Mouse (Mus musculus): ENCODE results near the gene Slk. TPM values are rescaled to one million over a fixed set of nuclear protein-coding genes. Genes with fewer than 3 reads are reported as not detected.

Gene Slk
- total and polyA plus RNA-seq, 3 experiments, result 20.0 to 128 (median 112) TPM

- H3K27me3 ChIP-seq (ENCODE audit: insufficient read depth, low read length), result peaks cover 13% of the 10 kb centered on the region
- no peak for TF ChIP-seq TAL1 (conservative IDR thresholded peaks at IDR 0.05; ENCODE audit: low read depth, low read length)
- peaks cover 2% of the 10 kb centered on the region; the same call in 1 of the 2 replicates for H3K9me3 ChIP-seq (replicated peaks)
- H3K36me3 ChIP-seq (replicated peaks), result no peaks in the 10 kb centered on the region
- peaks cover 2% of the 10 kb centered on the region; the same call in 1 of the 2 replicates for H3K4me1 ChIP-seq (ENCODE audit: insufficient read depth, low read depth, low read length)
- DNase-seq (ENCODE audit: low spot score), result no peak
- no peak for ATAC-seq (ENCODE audit: extremely low read depth, insufficient number of reproducible peaks, low FRiP score, poor library complexity, severe bottlenecking)
- H3K4me3 ChIP-seq (ENCODE audit: low read depth, low read length), result no peak overlapping the region
Observed at GRCm38 (mm10) chr19:47549174-47549573, 30.3 kb upstream of the Slk start.

GRCm38 (mm10) chr19:47549584-47549983 is 29.9 kb upstream of the Slk start:
- no peak for TF ChIP-seq TAL1 (conservative IDR thresholded peaks at IDR 0.05; ENCODE audit: low read depth, low read length)
- TF ChIP-seq GATA1 (IDR thresholded peaks at IDR 0.05; ENCODE audit: borderline replicate concordance, low read length), result no peak
- no peak for TF ChIP-seq POLR2AphosphoS5 (IDR thresholded peaks at IDR 0.05; ENCODE audit: insufficient replicate concordance, low read depth, low read length)
- no peak for TF ChIP-seq CTCF (IDR thresholded peaks at IDR 0.05; ENCODE audit: low read depth, low read length)
- TF ChIP-seq GATA2 (IDR thresholded peaks at IDR 0.05; ENCODE audit: borderline replicate concordance, low read depth, low read length), result no peak
- no peak for ATAC-seq (ENCODE audit: extremely low read depth, insufficient number of reproducible peaks, low FRiP score, poor library complexity, severe bottlenecking)

DNA sequence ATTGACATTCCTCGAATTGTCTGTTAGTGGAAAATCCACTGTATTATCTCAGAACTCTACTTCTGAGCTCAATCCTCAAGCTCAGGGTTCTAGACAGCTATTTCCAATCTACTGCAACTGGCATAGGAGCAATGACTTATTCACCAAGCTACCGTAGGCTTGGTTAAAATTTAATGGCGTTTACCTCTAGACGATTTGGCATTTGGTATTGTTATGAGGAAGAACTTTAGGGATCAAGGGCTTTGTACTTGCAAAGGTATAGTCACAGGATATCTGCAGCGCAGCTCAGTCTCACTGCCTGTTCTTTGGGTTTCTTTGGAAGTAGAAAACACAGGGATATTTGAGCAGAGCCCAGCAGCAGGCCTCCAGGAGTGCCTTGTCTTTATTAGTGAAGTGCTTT is 20.3 kb upstream of the Slk start:
- TF ChIP-seq TAL1 (conservative IDR thresholded peaks at IDR 0.05; ENCODE audit: low read depth, low read length) (no peak), GATA1 (IDR thresholded peaks at IDR 0.05; ENCODE audit: borderline replicate concordance, low read length) (no peak), CTCF (IDR thresholded peaks at IDR 0.05; ENCODE audit: low read depth, low read length) (no peak), POLR2AphosphoS5 (IDR thresholded peaks at IDR 0.05; ENCODE audit: insufficient replicate concordance, low read depth, low read length) (no peak), GATA2 (IDR thresholded peaks at IDR 0.05; ENCODE audit: borderline replicate concordance, low read depth, low read length) (no peak)
- Histone ChIP-seq H3K36me3 (replicated peaks) (no peaks in the 10 kb centered on the region), H3K4me1 (ENCODE audit: insufficient read depth, low read depth, low read length) (peaks cover 4% of the 10 kb centered on the region; the same call in 1 of the 2 replicates), H3K4me3 (ENCODE audit: low read depth, low read length) (no peak overlapping the region), H3K9me3 (replicated peaks) (peaks cover 2% of the 10 kb centered on the region; the same call in 1 of the 2 replicates), H3K27me3 (ENCODE audit: insufficient read depth, low read length) (peaks cover 9% of the 10 kb centered on the region; the same call in 1 of the 2 replicates)
- no peak for DNase-seq (ENCODE audit: low spot score)
- no peak for ATAC-seq (ENCODE audit: extremely low read depth, insufficient number of reproducible peaks, low FRiP score, poor library complexity, severe bottlenecking)

More at GRCm38 (mm10) chr19:47549584-47549983, 29.9 kb upstream of the Slk start:
- DNase-seq (ENCODE audit: low spot score), result no peak
- Histone ChIP-seq H3K4me3 (ENCODE audit: low read depth, low read length) (no peak overlapping the region), H3K9me3 (replicated peaks) (peaks cover 2% of the 10 kb centered on the region; the same call in 1 of the 2 replicates), H3K4me1 (ENCODE audit: insufficient read depth, low read depth, low read length) (peaks cover 2% of the 10 kb centered on the region; the same call in 1 of the 2 replicates), H3K36me3 (replicated peaks) (no peaks in the 10 kb centered on the region), H3K27me3 (ENCODE audit: insufficient read depth, low read length) (peaks cover 16% of the 10 kb centered on the region)

GRCm38 (mm10) chr19:47559751-47560512 is 19.5 kb upstream of the Slk start:
- no peak for TF ChIP-seq TAL1 (conservative IDR thresholded peaks at IDR 0.05; ENCODE audit: low read depth, low read length)
- TF ChIP-seq GATA1 (IDR thresholded peaks at IDR 0.05; ENCODE audit: borderline replicate concordance, low read length), result no peak
- no peak for TF ChIP-seq CTCF (IDR thresholded peaks at IDR 0.05; ENCODE audit: low read depth, low read length)
- no peak for TF ChIP-seq POLR2AphosphoS5 (IDR thresholded peaks at IDR 0.05; ENCODE audit: insufficient replicate concordance, low read depth, low read length)
- no peak for TF ChIP-seq GATA2 (IDR thresholded peaks at IDR 0.05; ENCODE audit: borderline replicate concordance, low read depth, low read length)
- no peak for DNase-seq (ENCODE audit: low spot score)
- H3K9me3 ChIP-seq (replicated peaks), result peaks cover 2% of the 10 kb centered on the region; the same call in 1 of the 2 replicates
- peaks cover 5% of the 10 kb centered on the region; the same call in 1 of the 2 replicates for H3K27me3 ChIP-seq (ENCODE audit: insufficient read depth, low read length)
- ATAC-seq (ENCODE audit: extremely low read depth, insufficient number of reproducible peaks, low FRiP score, poor library complexity, severe bottlenecking), result no peak
- H3K4me3 ChIP-seq (ENCODE audit: low read depth, low read length), result no peak overlapping the region
- H3K4me1 ChIP-seq (ENCODE audit: insufficient read depth, low read depth, low read length), result peaks cover 4% of the 10 kb centered on the region; the same call in 1 of the 2 replicates
- no peaks in the 10 kb centered on the region for H3K36me3 ChIP-seq (replicated peaks)

GRCm38 (mm10) chr19:47560544-47561161 is 18.8 kb upstream of the Slk start:
- no peak for ATAC-seq (ENCODE audit: extremely low read depth, insufficient number of reproducible peaks, low FRiP score, poor library complexity, severe bottlenecking)
- Histone ChIP-seq H3K4me3 (ENCODE audit: low read depth, low read length) (no peak overlapping the region), H3K4me1 (ENCODE audit: insufficient read depth, low read depth, low read length) (peaks cover 4% of the 10 kb centered on the region; the same call in 1 of the 2 replicates), H3K27me3 (ENCODE audit: insufficient read depth, low read length) (peaks cover 11% of the 10 kb centered on the region; the same call in 1 of the 2 replicates), H3K36me3 (replicated peaks) (no peaks in the 10 kb centered on the region), H3K9me3 (replicated peaks) (peaks cover 2% of the 10 kb centered on the region; the same call in 1 of the 2 replicates)
- no peak for DNase-seq (ENCODE audit: low spot score)
- TF ChIP-seq GATA2 (IDR thresholded peaks at IDR 0.05; ENCODE audit: borderline replicate concordance, low read depth, low read length) (no peak), TAL1 (conservative IDR thresholded peaks at IDR 0.05; ENCODE audit: low read depth, low read length) (no peak), CTCF (IDR thresholded peaks at IDR 0.05; ENCODE audit: low read depth, low read length) (no peak), GATA1 (IDR thresholded peaks at IDR 0.05; ENCODE audit: borderline replicate concordance, low read length) (no peak), POLR2AphosphoS5 (IDR thresholded peaks at IDR 0.05; ENCODE audit: insufficient replicate concordance, low read depth, low read length) (no peak)

GRCm38 (mm10) chr19:47561996-47562441 is 17.5 kb upstream of the Slk start:
- Histone ChIP-seq H3K4me1 (ENCODE audit: insufficient read depth, low read depth, low read length) (peaks cover 4% of the 10 kb centered on the region; the same call in 1 of the 2 replicates), H3K36me3 (replicated peaks) (no peaks in the 10 kb centered on the region), H3K9me3 (replicated peaks) (peaks cover 2% of the 10 kb centered on the region; the same call in 1 of the 2 replicates), H3K27me3 (ENCODE audit: insufficient read depth, low read length) (peaks cover 19% of the 10 kb centered on the region; the same call in 1 of the 2 replicates), H3K4me3 (ENCODE audit: low read depth, low read length) (no peak overlapping the region)
- DNase-seq (ENCODE audit: low spot score) (no peak), ATAC-seq (ENCODE audit: extremely low read depth, insufficient number of reproducible peaks, low FRiP score, poor library complexity, severe bottlenecking) (0 out of 2 replicates have a peak, but pooled peaks have one; percentile 15)
- TF ChIP-seq TAL1 (conservative IDR thresholded peaks at IDR 0.05; ENCODE audit: low read depth, low read length) (no peak), GATA2 (IDR thresholded peaks at IDR 0.05; ENCODE audit: borderline replicate concordance, low read depth, low read length) (no peak)

Measured in G1E (cell line).